Mouse (Mus musculus): ENCODE measurements around the gene Prrt3. TPM values are rescaled to one million over a fixed set of nuclear protein-coding genes. Genes with fewer than 3 reads are reported as not detected.

The Prrt3 gene
- polyA plus RNA-seq (2014; fragmentation: Nextera tagmentation; extraction: Ambion mirVana): 0.23 and 0.27 TPM in 2 replicates

DNA sequence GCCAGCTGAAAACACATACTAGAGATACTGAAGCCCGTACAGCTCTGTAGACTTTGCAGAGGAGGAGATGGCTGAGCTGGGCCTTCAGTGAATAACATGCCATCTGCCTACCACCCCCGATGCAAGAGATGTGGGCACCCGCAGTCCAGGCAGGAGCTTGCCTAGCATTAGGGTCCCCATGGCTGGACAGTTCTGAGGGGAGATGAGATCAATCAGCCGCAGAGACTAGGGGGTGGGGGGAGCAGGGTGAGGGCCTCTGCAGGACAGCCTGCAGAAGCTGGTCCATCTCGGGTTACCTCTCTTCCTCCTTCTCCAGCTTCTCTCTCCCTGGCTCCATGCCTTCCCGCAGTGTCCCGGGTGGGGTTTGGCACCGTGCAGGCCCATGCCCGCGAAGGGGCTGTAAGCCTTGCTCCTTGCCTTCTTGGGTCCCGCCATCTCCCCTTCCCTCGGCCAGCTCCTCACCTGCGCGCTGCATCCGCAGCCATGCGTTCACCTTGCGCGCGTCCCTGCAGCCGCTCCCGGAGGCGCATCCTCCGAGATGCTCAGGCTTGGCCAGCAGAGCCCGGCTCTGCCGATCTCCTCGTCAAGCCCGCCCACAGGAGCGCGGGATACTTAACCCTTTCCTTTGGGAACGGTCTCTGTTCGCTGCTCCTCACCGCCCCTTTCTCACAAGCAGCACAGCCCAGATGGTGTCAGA, at the start of gene Prrt3:
Gene Prrt3, minus strand, starts transcription at position 544 of the 697 bp plus-strand sequence.
- peaks cover 42% of the 10 kb centered on the region for H3K27me3 ChIP-seq (ENCODE audit: control insufficient read depth, insufficient read depth, low read length)

DNA sequence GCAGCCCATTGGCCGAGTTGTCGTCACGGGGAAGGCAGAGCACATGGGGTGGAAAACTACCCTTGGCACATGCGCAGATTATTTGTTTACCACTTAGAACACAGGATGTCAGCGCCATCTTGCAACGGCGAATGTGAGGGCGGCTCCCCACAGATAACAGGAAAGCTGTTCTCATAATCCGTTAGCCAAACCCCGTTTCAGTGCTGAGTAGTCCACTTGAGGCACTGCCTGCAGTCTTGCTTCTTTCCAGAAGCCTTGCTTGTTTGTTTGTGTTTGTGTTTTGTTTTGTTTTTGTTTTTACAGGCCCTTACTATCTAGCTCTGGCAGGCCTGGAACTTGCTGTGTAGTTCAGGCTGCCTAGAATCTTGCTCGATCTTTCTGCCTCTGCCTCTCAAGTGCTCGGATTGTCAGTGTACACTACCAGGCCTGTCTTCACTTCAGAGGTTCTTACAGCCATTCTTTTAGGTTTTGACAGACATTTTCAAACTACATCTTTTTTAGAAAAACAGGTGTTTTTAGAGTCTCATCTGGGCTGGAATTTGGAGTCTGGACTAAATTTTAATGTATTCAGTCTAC, 42.3 kb upstream of the Prrt3 start:
- ATAC-seq (replicated peaks; ENCODE audit: insufficient number of reproducible peaks, low FRiP score, low TSS enrichment): no peak
- H3K27me3 ChIP-seq (ENCODE audit: control insufficient read depth, insufficient read depth, low read length): no peaks in the 10 kb centered on the region
- WGBS (ENCODE audit: insufficient replicate concordance): 89% methylated on average over 8 of the region's 12 CpGs
- no peaks in the 10 kb centered on the region for H3K9me3 ChIP-seq (replicated peaks; ENCODE audit: control insufficient read depth, low read length)
- H3K36me3 ChIP-seq (ENCODE audit: control insufficient read depth, insufficient read depth, low read length): peaks cover 8% of the 10 kb centered on the region; the same call in 1 of the 2 replicates
- no peak overlapping the region for H3K27ac ChIP-seq (ENCODE audit: low read depth, low read length)
- H3K4me2 ChIP-seq: no peak overlapping the region
- H3K4me3 ChIP-seq (ENCODE audit: low read depth, low read length): no peak overlapping the region
- no peaks in the 10 kb centered on the region for H3K4me1 ChIP-seq (ENCODE audit: control insufficient read depth, insufficient read depth, low read length)
- no peak overlapping the region for H3K9ac ChIP-seq (ENCODE audit: low read depth, low read length)

More for the DNA sequence above, at the start of gene Prrt3:
- Histone ChIP-seq H3K9me3 (replicated peaks; ENCODE audit: control insufficient read depth, low read length) (peaks cover 2% of the 10 kb centered on the region; the same call in 1 of the 2 replicates), H3K9ac (ENCODE audit: low read depth, low read length) (peak within 1 kb of the TSS; percentile 56; the same call in 1 of the 2 replicates), H3K4me1 (ENCODE audit: control insufficient read depth, insufficient read depth, low read length) (peaks cover 6% of the 10 kb centered on the region; the same call in 1 of the 2 replicates), H3K27ac (ENCODE audit: low read depth, low read length) (no peak within 1 kb of the TSS), H3K4me3 (ENCODE audit: low read depth, low read length) (peak within 1 kb of the TSS; percentile 34), H3K4me2 (peak within 1 kb of the TSS; percentile 61), H3K36me3 (ENCODE audit: control insufficient read depth, insufficient read depth, low read length) (no peaks in the 10 kb centered on the region)
- no peak for ATAC-seq (replicated peaks; ENCODE audit: insufficient number of reproducible peaks, low FRiP score, low TSS enrichment)
- WGBS (ENCODE audit: insufficient replicate concordance): 3% methylated on average over 32 of the region's 32 CpGs

DNA sequence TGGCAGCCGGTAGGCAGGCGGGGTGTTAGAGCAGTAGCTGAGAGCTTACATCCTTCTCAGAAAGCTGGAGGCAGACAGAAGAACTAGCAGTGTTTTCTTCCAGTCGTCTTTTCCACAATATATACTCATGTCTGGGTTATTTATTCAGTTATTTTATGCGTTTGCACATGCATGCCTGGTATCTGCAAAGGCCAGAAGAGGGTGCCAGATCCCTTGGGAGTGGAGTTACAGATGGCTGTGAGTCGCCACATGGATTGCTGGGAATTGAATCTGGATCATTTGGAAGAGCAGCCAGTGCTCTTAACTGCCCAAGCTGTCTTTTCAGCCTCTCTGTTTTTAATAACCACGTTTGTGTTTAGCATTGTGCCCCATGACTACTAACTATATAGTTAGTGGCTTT, 39.9 kb upstream of the Prrt3 start:
- Histone ChIP-seq H3K4me1 (ENCODE audit: control insufficient read depth, insufficient read depth, low read length) (no peaks in the 10 kb centered on the region), H3K27ac (ENCODE audit: low read depth, low read length) (no peak overlapping the region), H3K9me3 (replicated peaks; ENCODE audit: control insufficient read depth, low read length) (no peaks in the 10 kb centered on the region), H3K4me2 (no peak overlapping the region), H3K36me3 (ENCODE audit: control insufficient read depth, insufficient read depth, low read length) (peaks cover 8% of the 10 kb centered on the region; the same call in 1 of the 2 replicates), H3K4me3 (ENCODE audit: low read depth, low read length) (no peak overlapping the region), H3K9ac (ENCODE audit: low read depth, low read length) (no peak overlapping the region), H3K27me3 (ENCODE audit: control insufficient read depth, insufficient read depth, low read length) (no peaks in the 10 kb centered on the region)
- no peak for ATAC-seq (replicated peaks; ENCODE audit: insufficient number of reproducible peaks, low FRiP score, low TSS enrichment)
- WGBS (ENCODE audit: insufficient replicate concordance): 86% methylated on average over 6 of the region's 6 CpGs

DNA sequence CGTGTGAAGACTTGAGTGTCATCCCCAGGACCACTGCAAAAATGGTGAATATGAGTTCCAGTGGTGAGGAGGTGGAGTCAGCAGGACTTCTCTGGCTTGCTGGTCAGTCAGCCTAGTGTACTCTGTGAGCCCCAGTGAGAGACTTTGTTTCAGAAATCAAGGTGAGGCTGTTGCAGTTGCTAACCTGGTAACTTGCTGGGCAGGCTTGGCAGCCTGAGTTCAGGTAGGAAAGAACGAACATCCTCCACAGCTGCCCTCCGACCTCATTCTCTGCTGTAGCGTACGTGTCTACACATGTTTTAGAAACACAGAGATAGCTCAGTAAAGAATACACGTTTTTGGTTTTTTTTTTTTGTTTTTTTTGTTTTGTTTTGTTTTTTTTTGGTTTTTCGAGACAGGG, 33.2 kb upstream of the Prrt3 start:
- H3K27me3 ChIP-seq (ENCODE audit: control insufficient read depth, insufficient read depth, low read length): no peaks in the 10 kb centered on the region
- 81% methylated on average over 7 of the region's 7 CpGs for WGBS (ENCODE audit: insufficient replicate concordance)
- H3K9me3 ChIP-seq (replicated peaks; ENCODE audit: control insufficient read depth, low read length): no peaks in the 10 kb centered on the region
- H3K4me2 ChIP-seq: no peak overlapping the region
- no peak overlapping the region; the same call in 1 of the 2 replicates for H3K9ac ChIP-seq (ENCODE audit: low read depth, low read length)
- no peak overlapping the region for H3K4me3 ChIP-seq (ENCODE audit: low read depth, low read length)
- peaks cover 4% of the 10 kb centered on the region; the same call in 1 of the 2 replicates for H3K36me3 ChIP-seq (ENCODE audit: control insufficient read depth, insufficient read depth, low read length)
- peaks cover 12% of the 10 kb centered on the region for H3K4me1 ChIP-seq (ENCODE audit: control insufficient read depth, insufficient read depth, low read length)
- H3K27ac ChIP-seq (ENCODE audit: low read depth, low read length): no peak overlapping the region
- no peak for ATAC-seq (replicated peaks; ENCODE audit: insufficient number of reproducible peaks, low FRiP score, low TSS enrichment)

DNA sequence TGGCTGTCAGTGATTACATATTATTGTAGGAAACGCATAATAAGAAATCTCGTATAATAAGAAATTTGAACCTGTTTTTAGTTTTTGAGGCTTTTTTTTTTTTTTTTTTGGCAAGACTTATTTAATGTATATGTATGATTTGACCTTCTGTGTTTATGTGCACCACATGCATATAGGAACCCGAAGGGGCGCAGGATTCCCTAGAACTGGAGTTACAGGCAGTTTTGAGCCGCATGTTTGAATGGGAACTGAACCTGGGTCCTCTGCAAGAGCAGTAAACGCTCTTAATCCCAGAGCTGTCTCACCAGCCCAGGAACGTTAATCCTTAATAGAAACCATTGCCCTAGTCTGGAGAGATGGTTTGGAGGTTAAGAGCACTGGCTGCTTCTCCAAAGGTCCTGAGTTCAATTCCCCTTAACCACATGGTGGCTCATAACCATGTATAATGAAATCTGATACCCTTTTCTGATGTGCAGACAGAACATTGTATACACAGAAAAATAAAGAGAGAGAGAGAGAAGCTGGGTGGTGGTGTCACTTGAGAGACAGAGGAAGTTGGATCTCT, 30.2 kb upstream of the Prrt3 start:
- 8% methylated on average over 7 of the region's 7 CpGs for WGBS (ENCODE audit: insufficient replicate concordance)

DNA sequence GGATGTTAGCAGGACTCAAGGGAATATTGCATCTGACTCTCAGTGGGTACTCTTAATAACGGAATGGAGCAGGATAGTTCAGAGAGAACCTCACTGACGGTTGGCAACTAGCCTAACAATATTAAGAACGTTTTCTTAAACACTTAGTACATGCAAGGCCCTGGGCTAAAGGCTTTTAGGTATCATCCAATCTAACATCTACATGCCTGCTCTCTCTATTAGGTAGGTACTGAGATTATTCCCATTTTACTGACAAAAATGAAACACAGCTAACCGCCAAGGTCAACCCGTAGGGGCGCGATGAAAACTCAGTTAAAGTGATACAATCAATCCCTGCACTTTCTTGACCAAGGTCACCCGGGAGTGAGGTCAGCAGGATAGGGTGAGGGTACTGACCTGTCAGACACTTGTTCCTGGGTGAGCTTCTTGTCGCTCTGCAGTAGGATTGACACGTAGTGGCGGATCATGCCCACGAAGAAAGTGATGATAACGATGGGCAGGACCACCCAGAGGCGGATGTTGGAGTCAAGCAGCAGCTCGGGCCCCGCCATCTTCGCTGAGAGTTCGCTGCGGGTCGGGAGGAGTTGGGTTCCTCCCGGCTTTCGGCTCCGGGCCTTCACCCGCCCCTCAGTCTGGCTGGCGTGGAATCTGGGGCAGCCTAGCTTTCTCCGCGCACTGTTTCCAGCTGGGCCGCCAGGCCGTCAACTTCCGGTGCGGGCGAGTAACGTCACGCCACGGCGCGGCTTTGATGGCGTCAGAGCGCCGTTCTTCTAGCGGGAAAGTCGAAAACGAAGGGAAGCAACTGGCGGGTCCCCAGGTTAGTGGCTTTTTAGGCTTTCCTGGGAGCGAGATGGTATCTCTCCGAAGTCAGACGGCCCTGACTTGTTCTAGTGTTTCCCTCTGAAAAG, 29.5 kb upstream of the Prrt3 start, which contains the start of the genes Emc3 and Fancd2:
Gene Emc3, minus strand, starts transcription at position 721 of the 908 bp plus-strand sequence.
Gene Fancd2, plus strand, starts transcription at position 751 of the 908 bp plus-strand sequence.
- under 1% methylated on average over 47 of the region's 47 CpGs for WGBS (ENCODE audit: insufficient replicate concordance)
- H3K4me1 ChIP-seq (ENCODE audit: control insufficient read depth, insufficient read depth, low read length): peaks cover 12% of the 10 kb centered on the region
- ATAC-seq (replicated peaks; ENCODE audit: insufficient number of reproducible peaks, low FRiP score, low TSS enrichment): peak; percentile 74; the same call in 1 of the 2 replicates

More for the DNA sequence above, 30.2 kb upstream of the Prrt3 start:
- peaks cover 12% of the 10 kb centered on the region for H3K4me1 ChIP-seq (ENCODE audit: control insufficient read depth, insufficient read depth, low read length)
- no peaks in the 10 kb centered on the region for H3K9me3 ChIP-seq (replicated peaks; ENCODE audit: control insufficient read depth, low read length)
- ATAC-seq (replicated peaks; ENCODE audit: insufficient number of reproducible peaks, low FRiP score, low TSS enrichment): no peak
- H3K4me2 ChIP-seq: peak overlapping the region; percentile 66
- no peak overlapping the region for H3K27ac ChIP-seq (ENCODE audit: low read depth, low read length)
- H3K9ac ChIP-seq (ENCODE audit: low read depth, low read length): peak overlapping the region; percentile 77
- H3K4me3 ChIP-seq (ENCODE audit: low read depth, low read length): peak overlapping the region; percentile 64
- H3K36me3 ChIP-seq (ENCODE audit: control insufficient read depth, insufficient read depth, low read length): no peaks in the 10 kb centered on the region
- no peaks in the 10 kb centered on the region for H3K27me3 ChIP-seq (ENCODE audit: control insufficient read depth, insufficient read depth, low read length)

DNA sequence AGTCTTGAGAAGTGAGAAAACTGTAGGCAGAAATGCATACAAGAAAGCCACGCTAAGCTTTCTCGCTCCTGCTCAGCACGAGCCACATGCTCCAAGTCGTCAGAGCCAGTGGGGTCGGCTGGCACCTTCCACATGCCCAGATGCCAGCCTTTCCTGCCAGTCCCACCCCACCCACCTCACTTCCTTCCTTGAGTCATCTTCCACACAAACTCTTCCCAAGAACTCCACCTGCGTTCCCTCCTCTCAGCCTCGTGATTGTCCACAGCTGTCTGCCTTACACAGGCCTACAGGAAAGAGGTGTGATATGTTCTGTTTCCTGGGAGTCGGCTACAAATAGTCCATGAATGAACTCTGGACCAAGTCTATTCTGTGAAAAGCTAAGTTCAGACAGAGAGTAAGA, 21.7 kb upstream of the Prrt3 start:
- H3K4me2 ChIP-seq: no peak overlapping the region
- ATAC-seq (replicated peaks; ENCODE audit: insufficient number of reproducible peaks, low FRiP score, low TSS enrichment): no peak
- H3K27ac ChIP-seq (ENCODE audit: low read depth, low read length): no peak overlapping the region
- H3K36me3 ChIP-seq (ENCODE audit: control insufficient read depth, insufficient read depth, low read length): peaks cover 26% of the 10 kb centered on the region
- no peaks in the 10 kb centered on the region for H3K9me3 ChIP-seq (replicated peaks; ENCODE audit: control insufficient read depth, low read length)
- no peaks in the 10 kb centered on the region for H3K4me1 ChIP-seq (ENCODE audit: control insufficient read depth, insufficient read depth, low read length)
- WGBS (ENCODE audit: insufficient replicate concordance): 84% methylated on average over 8 of the region's 8 CpGs
- no peaks in the 10 kb centered on the region for H3K27me3 ChIP-seq (ENCODE audit: control insufficient read depth, insufficient read depth, low read length)
- H3K4me3 ChIP-seq (ENCODE audit: low read depth, low read length): no peak overlapping the region
- no peak overlapping the region for H3K9ac ChIP-seq (ENCODE audit: low read depth, low read length)

More for the DNA sequence above, 29.5 kb upstream of the Prrt3 start, which contains the start of the genes Emc3 and Fancd2:
- H3K9ac ChIP-seq (ENCODE audit: low read depth, low read length): peak within 1 kb of the TSS; percentile 77
- H3K36me3 ChIP-seq (ENCODE audit: control insufficient read depth, insufficient read depth, low read length): no peaks in the 10 kb centered on the region
- peak within 1 kb of the TSS; percentile 54; the same call in 1 of the 2 replicates for H3K27ac ChIP-seq (ENCODE audit: low read depth, low read length)
- H3K4me3 ChIP-seq (ENCODE audit: low read depth, low read length): peak within 1 kb of the TSS; percentile 64
- no peaks in the 10 kb centered on the region for H3K9me3 ChIP-seq (replicated peaks; ENCODE audit: control insufficient read depth, low read length)
- H3K4me2 ChIP-seq: peak within 1 kb of the TSS; percentile 66
- H3K27me3 ChIP-seq (ENCODE audit: control insufficient read depth, insufficient read depth, low read length): no peaks in the 10 kb centered on the region

DNA sequence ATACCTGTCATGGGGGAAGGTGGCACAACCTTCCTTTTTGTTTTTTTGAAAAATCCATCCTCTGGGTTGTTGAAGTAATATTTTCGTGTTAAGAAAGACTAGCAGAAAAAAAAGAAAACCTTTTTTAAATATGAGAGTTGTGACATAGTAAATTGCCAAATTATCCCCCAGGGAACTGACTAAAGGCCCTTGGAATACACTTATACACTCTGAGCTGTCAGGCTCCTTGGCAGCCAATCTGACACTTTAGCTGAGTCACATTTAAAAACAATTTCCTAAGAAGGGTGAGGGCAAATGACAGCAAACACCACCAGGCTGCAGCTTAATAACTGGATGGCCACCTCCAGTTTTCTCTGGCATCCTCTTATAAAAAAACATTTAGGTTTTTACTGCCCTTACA, 20.6 kb upstream of the Prrt3 start:
- 70% methylated on average over 1 of the region's 1 CpGs for WGBS (ENCODE audit: insufficient replicate concordance)
- peaks cover 35% of the 10 kb centered on the region for H3K36me3 ChIP-seq (ENCODE audit: control insufficient read depth, insufficient read depth, low read length)

More for the DNA sequence above, 20.6 kb upstream of the Prrt3 start:
- no peak overlapping the region for H3K4me3 ChIP-seq (ENCODE audit: low read depth, low read length)
- no peaks in the 10 kb centered on the region for H3K9me3 ChIP-seq (replicated peaks; ENCODE audit: control insufficient read depth, low read length)
- H3K4me2 ChIP-seq: no peak overlapping the region
- H3K27ac ChIP-seq (ENCODE audit: low read depth, low read length): no peak overlapping the region
- H3K9ac ChIP-seq (ENCODE audit: low read depth, low read length): no peak overlapping the region
- no peaks in the 10 kb centered on the region for H3K27me3 ChIP-seq (ENCODE audit: control insufficient read depth, insufficient read depth, low read length)
- ATAC-seq (replicated peaks; ENCODE audit: insufficient number of reproducible peaks, low FRiP score, low TSS enrichment): no peak
- H3K4me1 ChIP-seq (ENCODE audit: control insufficient read depth, insufficient read depth, low read length): no peaks in the 10 kb centered on the region

Data from heart, embryonic 11.5 days (tissue).